Mouse (Mus musculus) embryonic fibroblast, embryonic 13.5 days (primary cell): ENCODE results near the gene Frem3. TPM values are rescaled to one million over a fixed set of nuclear protein-coding genes. Genes with fewer than 3 reads are reported as not detected.

ENCODE experiments used
- H3K27ac ChIP-seq: 2 replicates; pipeline ENCODE4 v1.5.1; 2012; ENCODE audit warnings: low read length, control low read depth, inconsistent platforms; ENCODE audit not compliant: insufficient read depth
- H3K4me1 ChIP-seq: 2 replicates; pipeline ENCODE4 v1.6.1; 2011; ENCODE audit warnings: low read length; ENCODE audit not compliant: control insufficient read depth, insufficient read depth
- H3K4me3 ChIP-seq: 2 replicates; pipeline ENCODE4 v1.5.1; 2011; ENCODE audit warnings: mild to moderate bottlenecking, control low read depth, low read length; ENCODE audit not compliant: insufficient read depth
- CTCF ChIP-seq: IDR thresholded peaks from 2 replicates; pipeline ENCODE4 v1.5.1; 2011; ENCODE audit warnings: mild to moderate bottlenecking, control low read depth, low read length, moderate library complexity, borderline replicate concordance; ENCODE audit not compliant: insufficient read depth
- POLR2A ChIP-seq: IDR thresholded peaks from 2 replicates; pipeline ENCODE4 v1.6.1; 2011; ENCODE audit warnings: low read depth, mild to moderate bottlenecking, control low read depth, low read length, moderate library complexity
- polyA plus RNA-seq: library from polyadenylated mRNA; stranded (reverse); fragments of >200 nt; gene quantifications from 2 replicates; pipeline ENCODE4 v1.2.4, GENCODE M21; 2011; ENCODE audit warnings: low read depth; ENCODE audit not compliant: missing spikeins, insufficient read length

Frem3 gene
- 0.09 TPM in 1 of 2 replicates, not detected in the other for polyA plus RNA-seq

DNA sequence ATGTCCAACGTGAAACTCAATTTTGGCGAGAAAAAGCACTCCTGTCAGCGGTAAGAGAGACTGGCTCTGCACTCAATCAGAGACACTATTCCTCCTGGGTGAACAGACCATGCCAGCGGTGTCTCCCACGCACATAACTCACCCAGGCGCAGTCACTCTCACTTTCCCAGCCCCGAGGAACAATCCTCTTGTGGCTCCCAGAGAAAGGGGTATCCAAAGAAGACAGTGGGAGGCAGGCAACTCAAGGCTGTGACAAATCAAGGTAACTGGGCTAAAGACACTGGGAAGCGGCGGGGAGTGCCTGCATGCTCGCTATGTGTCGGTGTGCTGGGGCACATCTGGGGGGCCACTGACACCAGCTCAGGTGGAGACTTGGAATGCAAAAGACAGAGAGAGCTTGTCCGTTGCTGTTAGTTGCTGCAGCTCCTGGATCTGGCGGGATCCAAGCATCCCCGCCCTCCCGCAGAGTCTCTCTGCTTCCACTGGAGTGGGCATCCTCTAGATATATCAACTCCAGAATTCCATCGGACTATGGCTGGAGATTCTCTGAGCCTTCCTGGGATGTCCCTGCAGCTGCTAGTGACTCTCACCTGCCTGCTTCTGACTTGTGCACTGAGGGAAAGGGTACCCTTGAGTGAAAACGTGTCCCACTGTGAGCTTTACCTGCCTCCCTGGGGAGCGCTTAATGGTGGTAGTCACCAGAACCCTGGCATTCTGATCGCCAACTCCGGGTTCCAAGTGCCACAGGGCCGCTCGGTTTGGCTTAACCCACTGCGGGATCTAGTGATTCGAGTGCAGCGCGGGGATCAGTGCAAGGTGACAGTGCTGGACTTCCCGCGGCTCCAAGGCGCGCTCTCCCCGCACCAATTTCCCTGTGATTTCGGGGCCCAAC lies at the start of gene Frem3:
TSS of gene Frem3 (plus strand) at position 532 of the 892 bp plus-strand sequence.
- Histone ChIP-seq H3K4me1 (no peaks in the 10 kb centered on the region), H3K4me3 (no peak within 1 kb of the TSS), H3K27ac (no peak within 1 kb of the TSS)
- TF ChIP-seq POLR2A (no peak), CTCF (no peak)

DNA sequence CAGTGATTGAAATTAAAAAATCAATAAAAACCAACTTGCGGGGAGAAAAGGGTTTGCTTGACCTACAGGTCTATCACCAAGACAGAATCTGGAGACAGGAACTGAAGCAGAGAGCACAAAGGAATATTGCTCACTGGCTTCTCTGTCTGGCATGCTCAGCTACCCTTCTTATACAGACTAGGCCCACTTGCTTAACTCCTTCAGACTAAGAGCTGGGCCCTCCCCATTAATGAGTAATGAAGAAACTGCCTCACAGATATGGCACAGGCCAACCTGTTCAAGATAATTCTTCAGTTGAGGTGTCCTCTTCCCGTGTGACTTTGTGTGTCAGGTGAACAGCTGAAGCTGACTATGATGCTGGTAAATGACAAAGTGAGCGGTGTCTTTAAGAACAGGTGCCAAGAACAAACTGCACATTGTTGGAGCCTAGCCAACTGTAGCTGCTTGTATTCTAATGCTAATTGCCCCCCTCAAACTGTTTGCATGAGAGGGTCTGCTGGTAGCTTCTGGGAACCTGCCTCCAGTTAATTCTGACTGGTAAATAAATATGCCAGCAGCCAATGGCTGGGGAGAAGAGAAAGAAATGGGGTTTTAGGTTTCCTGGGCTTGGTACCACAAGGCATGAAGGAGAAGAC lies 46.6 kb upstream of the Frem3 start:
- H3K4me1 ChIP-seq = no peaks in the 10 kb centered on the region
- no peak overlapping the region for H3K27ac ChIP-seq
- TF ChIP-seq POLR2A (no peak), CTCF (no peak)
- no peak overlapping the region for H3K4me3 ChIP-seq

DNA sequence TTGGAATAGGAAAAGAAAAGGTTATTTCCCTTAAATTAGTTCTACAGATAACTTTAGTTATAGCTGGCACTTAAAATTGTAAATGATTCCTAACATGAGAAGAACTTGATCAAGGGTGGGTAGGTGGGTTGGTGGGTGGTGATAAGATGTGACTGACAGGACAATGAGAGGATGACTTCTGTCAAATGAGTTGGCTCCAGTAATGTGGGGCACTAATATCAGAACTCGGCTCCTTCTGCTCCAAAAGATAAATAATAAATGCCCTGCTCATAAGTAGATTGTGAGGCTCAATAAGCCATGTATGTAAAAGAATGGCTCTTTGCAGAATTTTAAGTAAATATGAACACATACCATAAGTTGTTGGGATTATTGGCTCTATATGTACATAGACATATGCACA lies 43.4 kb upstream of the Frem3 start:
- TF ChIP-seq CTCF (no peak), POLR2A (no peak)
- H3K4me1 ChIP-seq = no peaks in the 10 kb centered on the region
- no peak overlapping the region for H3K27ac ChIP-seq
- no peak overlapping the region for H3K4me3 ChIP-seq

DNA sequence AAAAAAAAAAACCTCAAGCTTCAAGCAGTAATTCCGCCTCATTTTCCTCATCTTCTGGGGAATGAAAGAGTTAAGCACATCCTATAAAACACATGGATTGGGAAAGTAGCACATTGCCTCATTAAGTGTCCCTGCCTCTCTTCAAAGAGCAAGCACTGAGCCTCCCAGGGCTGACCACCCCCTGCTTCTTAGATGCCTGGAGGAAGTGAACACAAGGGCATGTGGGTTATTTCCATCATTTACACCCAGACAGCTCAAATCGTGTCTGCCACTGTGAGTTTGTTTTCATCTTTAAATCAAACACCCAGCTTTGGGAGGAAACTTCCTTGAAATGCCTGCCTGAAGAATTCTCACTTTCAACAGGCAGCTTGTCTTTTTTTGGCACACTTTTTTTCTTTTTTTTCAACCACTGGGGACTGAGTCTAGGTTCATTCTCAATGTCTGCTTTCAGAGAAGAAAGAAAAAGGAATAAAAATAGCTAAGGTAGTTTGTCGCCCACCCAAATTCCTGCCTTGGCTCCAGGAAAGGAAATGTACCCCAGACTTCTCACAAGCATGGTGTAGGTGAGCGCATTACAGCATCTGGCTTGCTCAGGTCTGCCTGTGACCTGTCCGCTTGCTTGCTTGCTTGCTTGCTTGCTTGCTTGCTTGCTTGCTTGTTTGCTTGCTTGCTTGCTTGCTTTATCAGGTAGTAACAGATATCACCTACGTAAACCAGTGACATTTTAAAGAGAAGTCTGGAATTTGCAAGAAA lies 42.5 kb upstream of the Frem3 start:
- no peak for TF ChIP-seq POLR2A
- no peak for TF ChIP-seq CTCF
- Histone ChIP-seq H3K4me3 (no peak overlapping the region), H3K27ac (no peak overlapping the region), H3K4me1 (no peaks in the 10 kb centered on the region)

DNA sequence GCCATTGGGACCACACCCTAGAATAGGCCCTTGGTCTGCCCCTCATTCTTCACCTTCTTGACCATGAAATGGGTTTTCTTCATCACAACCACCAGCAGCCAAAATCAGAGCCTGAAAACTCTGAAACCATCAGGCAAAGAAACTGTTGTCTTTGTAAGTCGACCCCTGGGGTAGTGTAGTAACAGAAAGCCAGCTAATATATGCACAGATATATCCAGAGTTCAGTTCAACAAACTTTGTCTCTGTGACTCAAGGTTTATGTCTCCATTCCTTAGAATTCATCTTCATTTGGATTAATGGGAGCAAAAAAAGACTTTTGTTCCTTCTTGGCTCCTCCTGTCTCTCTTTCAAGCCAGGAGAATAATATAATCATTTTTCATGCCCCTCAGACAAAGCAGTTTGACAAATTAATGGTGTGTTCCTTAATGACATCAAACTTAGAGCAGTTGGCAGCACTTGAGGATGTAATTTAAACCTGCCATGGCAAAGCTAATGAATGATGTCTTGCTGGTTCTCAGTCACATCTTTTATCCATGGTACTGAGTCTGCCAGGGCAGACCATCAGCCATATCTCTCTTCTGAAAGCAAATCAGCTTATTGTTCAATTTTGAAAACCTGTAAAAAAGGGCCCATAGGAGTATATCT lies 38.3 kb upstream of the Frem3 start:
- Histone ChIP-seq H3K4me1 (no peaks in the 10 kb centered on the region), H3K27ac (no peak overlapping the region), H3K4me3 (no peak overlapping the region)
- TF ChIP-seq POLR2A = no peak
- TF ChIP-seq CTCF = no peak

DNA sequence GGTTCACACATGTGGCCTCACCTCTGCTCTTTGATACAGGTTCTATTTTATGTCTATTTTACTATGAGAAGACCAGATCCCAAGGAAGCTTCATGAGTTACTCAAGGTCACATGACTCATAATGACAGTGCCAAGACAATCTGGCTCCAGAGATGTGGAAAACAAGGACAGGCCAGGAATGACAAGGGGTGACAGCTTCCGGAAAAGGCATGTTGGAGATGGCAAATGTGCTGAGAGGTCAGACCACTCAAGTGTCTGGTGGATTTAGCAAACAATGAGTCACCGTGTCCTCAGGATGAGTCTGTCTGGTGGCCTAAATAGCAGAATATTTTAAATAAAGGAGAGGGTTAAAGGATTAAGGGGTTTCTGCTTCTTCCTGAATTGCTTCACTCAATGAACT lies 33.8 kb upstream of the Frem3 start:
- H3K27ac ChIP-seq = no peak overlapping the region
- no peaks in the 10 kb centered on the region for H3K4me1 ChIP-seq
- TF ChIP-seq POLR2A (no peak), CTCF (no peak)
- no peak overlapping the region for H3K4me3 ChIP-seq

DNA sequence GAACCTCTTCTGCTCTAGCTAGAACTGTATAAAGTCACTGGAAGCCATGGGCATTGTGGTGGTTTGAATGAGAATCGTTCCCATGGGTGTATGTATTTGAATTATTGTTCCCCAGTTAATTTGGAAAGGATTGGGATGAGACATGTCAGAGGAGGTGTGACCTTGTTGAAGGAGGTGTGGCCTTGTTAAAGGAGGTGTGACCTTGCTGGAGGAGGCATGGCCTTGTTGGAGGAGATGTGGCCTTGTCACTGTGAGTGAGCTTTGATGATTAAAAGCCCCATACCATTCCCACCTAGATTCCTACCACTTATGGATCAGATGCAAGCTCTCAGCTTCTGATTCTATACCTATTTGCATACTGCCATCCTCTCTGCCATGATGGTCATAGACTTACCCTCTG lies 31.8 kb upstream of the Frem3 start:
- no peak overlapping the region for H3K27ac ChIP-seq
- no peaks in the 10 kb centered on the region for H3K4me1 ChIP-seq
- H3K4me3 ChIP-seq = no peak overlapping the region
- no peak for TF ChIP-seq CTCF
- no peak for TF ChIP-seq POLR2A

DNA sequence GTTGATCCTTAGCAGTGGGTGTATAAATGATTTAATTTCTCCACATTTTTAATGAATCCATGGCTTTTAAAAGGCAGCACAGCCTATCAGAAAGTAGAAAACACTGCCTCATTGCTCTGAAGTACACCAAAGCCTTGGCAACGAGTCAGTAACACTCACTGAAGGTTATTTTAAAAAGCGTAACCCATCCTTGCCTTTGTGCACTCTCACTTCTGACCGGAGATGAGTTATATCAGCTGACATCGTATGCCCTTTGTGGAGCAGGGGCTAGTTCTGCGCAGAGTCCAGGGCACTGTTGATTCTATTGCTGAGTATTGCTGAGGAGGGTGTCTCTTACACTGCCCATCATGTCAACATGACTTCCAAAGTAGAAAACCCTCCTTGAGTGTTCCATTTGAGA lies 18.3 kb upstream of the Frem3 start:
- no peak for TF ChIP-seq POLR2A
- no peak for TF ChIP-seq CTCF
- no peak overlapping the region for H3K27ac ChIP-seq
- no peak overlapping the region for H3K4me3 ChIP-seq
- no peaks in the 10 kb centered on the region for H3K4me1 ChIP-seq

DNA sequence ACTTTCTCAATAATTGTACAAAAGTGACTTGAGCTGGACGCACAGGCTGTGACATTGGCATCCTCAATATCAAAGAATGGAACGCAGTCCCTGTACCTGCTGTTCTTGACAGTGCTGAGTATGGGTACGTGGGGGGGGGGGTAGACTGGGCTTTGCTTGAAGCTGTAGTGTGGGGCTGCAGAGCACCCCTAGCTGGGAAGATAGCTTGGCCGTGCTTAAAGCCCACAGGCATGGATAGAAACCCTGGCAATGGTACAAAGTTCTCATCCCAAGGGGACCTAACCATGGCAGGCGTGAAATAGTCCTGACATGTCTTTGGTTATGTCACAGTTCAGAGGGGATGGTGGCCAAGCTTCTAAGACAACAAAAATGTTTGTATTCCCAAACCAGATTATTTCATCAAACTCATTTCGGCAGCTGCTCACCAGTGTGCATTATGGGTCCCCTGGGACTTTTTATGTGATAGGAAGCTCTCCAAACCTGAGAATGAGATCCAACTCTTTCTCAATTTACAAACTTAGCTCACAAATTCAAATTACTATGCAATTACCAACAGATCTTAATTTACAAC lies 10.2 kb upstream of the Frem3 start:
- no peak overlapping the region for H3K4me3 ChIP-seq

More for the DNA sequence above, 10.2 kb upstream of the Frem3 start:
- TF ChIP-seq POLR2A (no peak), CTCF (no peak)
- no peak overlapping the region for H3K27ac ChIP-seq
- H3K4me1 ChIP-seq = no peaks in the 10 kb centered on the region
